Mouse (Mus musculus) heart, embryonic 11.5 days (tissue): ENCODE measurements around the gene Olfr967. TPM values are rescaled to one million over a fixed set of nuclear protein-coding genes. Genes with fewer than 3 reads are reported as not detected.

Experiments
- ATAC-seq: fragments of 200-750 bp; cut with Nextera tagmentation; replicated peaks from 2 replicates; pipeline ENCODE4 v1.8.0; 2017; ENCODE audit warnings: moderate library complexity; ENCODE audit not compliant: insufficient number of reproducible peaks, low FRiP score, low TSS enrichment
- H3K27ac ChIP-seq: fragments of 300-500 bp; sonication (generic); 2 replicates; pipeline ENCODE4 v1.5.1; 2014; ENCODE audit warnings: mild to moderate bottlenecking, low read depth, low read length
- H3K27me3 ChIP-seq: fragments of 300-500 bp; sonication (generic); 2 replicates; pipeline ENCODE4 v1.6.1; 2014; ENCODE audit warnings: mild to moderate bottlenecking, low read length, mixed read lengths; ENCODE audit not compliant: control insufficient read depth, insufficient read depth
- H3K36me3 ChIP-seq: fragments of 300-500 bp; sonication (generic); 2 replicates; pipeline ENCODE4 v1.6.1; 2014; ENCODE audit warnings: mild to moderate bottlenecking, low read length, moderate library complexity, mixed read lengths; ENCODE audit not compliant: control insufficient read depth, insufficient read depth
- H3K4me1 ChIP-seq: fragments of 300-500 bp; sonication (generic); 2 replicates; pipeline ENCODE4 v1.6.1; 2014; ENCODE audit warnings: low read length; ENCODE audit not compliant: control insufficient read depth, insufficient read depth
- H3K4me2 ChIP-seq: fragments of 300-500 bp; sonication (generic); 2 replicates; pipeline ENCODE4 v1.6.1; 2014; ENCODE audit warnings: mild to moderate bottlenecking, moderate library complexity
- H3K4me3 ChIP-seq: fragments of 300-500 bp; sonication (generic); 2 replicates; pipeline ENCODE4 v1.5.1; 2014; ENCODE audit warnings: low read depth, low read length
- H3K9ac ChIP-seq: fragments of 300-500 bp; sonication (generic); 2 replicates; pipeline ENCODE4 v1.6.1; 2014; ENCODE audit warnings: mild to moderate bottlenecking, low read depth, low read length, moderate library complexity
- H3K9me3 ChIP-seq: fragments of 300-500 bp; sonication (generic); replicated peaks from 2 replicates; pipeline ENCODE4 v1.6.1; 2016; ENCODE audit warnings: low read length; ENCODE audit not compliant: control insufficient read depth
- WGBS: fragments of 180-500 bp; shearing (Covaris S2); extraction: QIAGEN DNeasy Blood & Tissue Kit; methylation state at CpG from one replicate; pipeline ENCODE4 v1.1.7; 2014; ENCODE audit not compliant: insufficient replicate concordance; 5-methylcytosine and 5-hydroxymethylcytosine counted together
- polyA plus RNA-seq: library from polyadenylated mRNA; unstranded; fragments of >200 nt; fragmentation: Nextera tagmentation; extraction: Ambion mirVana; gene quantifications from 2 replicates; pipeline ENCODE4 v1.2.1, GENCODE M21; 2014

Gene Olfr967
- polyA plus RNA-seq, 1 experiment from 2014 or later: not detected

DNA sequence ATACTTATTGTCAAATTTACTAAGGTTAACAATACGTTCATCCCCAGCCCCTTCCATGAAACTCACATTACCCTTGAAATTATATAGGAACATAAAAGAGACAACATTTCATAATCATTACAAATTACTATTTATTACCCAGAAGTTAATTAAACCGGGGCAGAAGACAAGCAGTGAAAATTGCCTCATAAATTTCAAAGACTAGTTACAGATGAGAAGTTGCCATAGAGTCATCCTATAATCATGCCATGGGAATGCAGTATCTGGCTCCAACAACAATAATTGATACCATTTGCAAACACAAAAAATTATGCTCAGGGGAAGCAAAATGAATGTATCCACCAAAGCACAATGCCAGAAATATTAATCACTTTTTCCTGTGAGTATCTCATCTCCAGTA is 44.5 kb downstream of the Olfr967 start, which contains the start of gene Olfr969:
Gene Olfr969, plus strand, starts transcription at position 388 of the 400 bp plus-strand sequence.
- ATAC-seq: no peak
- Histone ChIP-seq H3K9me3 (no peaks in the 10 kb centered on the region), H3K4me2 (no peak within 1 kb of the TSS), H3K27ac (no peak within 1 kb of the TSS), H3K36me3 (no peaks in the 10 kb centered on the region), H3K4me3 (no peak within 1 kb of the TSS), H3K27me3 (no peaks in the 10 kb centered on the region), H3K4me1 (no peaks in the 10 kb centered on the region), H3K9ac (no peak within 1 kb of the TSS)
- WGBS: 62% methylated on average over 2 of the region's 2 CpGs

Other genes starting within 250 kb of the Olfr967 start
- gene Olfr957, start 230.4 kb upstream of the Olfr967 start, polyA plus RNA-seq: not detected in 2 replicates
- gene Olfr958, start 192.2 kb upstream of the Olfr967 start, polyA plus RNA-seq: not detected in 2 replicates
- gene Olfr959, start 170.7 kb upstream of the Olfr967 start, polyA plus RNA-seq: not detected in 2 replicates
- 10.5 and 14.3 TPM in 2 replicates for gene AW551984, start 141.8 kb upstream of the Olfr967 start, polyA plus RNA-seq
- not detected in 2 replicates for gene Olfr148, start 135.6 kb upstream of the Olfr967 start, polyA plus RNA-seq
- gene Olfr960, start 124.9 kb upstream of the Olfr967 start, polyA plus RNA-seq: not detected in 2 replicates
- not detected in 2 replicates for gene Olfr961, start 101.2 kb upstream of the Olfr967 start, polyA plus RNA-seq
- not detected in 2 replicates for gene Olfr963, start 79.0 kb upstream of the Olfr967 start, polyA plus RNA-seq
- not detected in 2 replicates for gene Olfr149, start 39.1 kb upstream of the Olfr967 start, polyA plus RNA-seq
- gene Olfr965, start 34.9 kb upstream of the Olfr967 start, polyA plus RNA-seq: not detected in 2 replicates
- gene Olfr150, start 15.3 kb upstream of the Olfr967 start, polyA plus RNA-seq: not detected in 2 replicates
- not detected in 2 replicates for gene Olfr968, start 37.0 kb downstream of the Olfr967 start, polyA plus RNA-seq
- gene Olfr969, start 44.7 kb downstream of the Olfr967 start, polyA plus RNA-seq: not detected in 2 replicates
- gene Olfr970, start 62.6 kb downstream of the Olfr967 start, polyA plus RNA-seq: not detected in 2 replicates
- not detected in 2 replicates for gene Olfr971, start 90.6 kb downstream of the Olfr967 start, polyA plus RNA-seq
- not detected in 2 replicates for gene Olfr972, start 120.2 kb downstream of the Olfr967 start, polyA plus RNA-seq
- gene Olfr229, start 161.1 kb downstream of the Olfr967 start, polyA plus RNA-seq: not detected in 2 replicates
- gene Olfr974, start 191.3 kb downstream of the Olfr967 start, polyA plus RNA-seq: not detected in 2 replicates
- not detected in 2 replicates for gene Olfr975, start 205.8 kb downstream of the Olfr967 start, polyA plus RNA-seq
- gene Olfr976, start 214.9 kb downstream of the Olfr967 start, polyA plus RNA-seq: not detected in 2 replicates
- gene Olfr978, start 245.9 kb downstream of the Olfr967 start, polyA plus RNA-seq: not detected in 2 replicates